Mouse (Mus musculus) T-cell, adult 66 days (primary cell): ENCODE data around the gene Vmn1r38. TPM values are rescaled to one million over a fixed set of nuclear protein-coding genes. Genes with fewer than 3 reads are reported as not detected.

Experiments
- total RNA-seq, 2 experiments: library from RNA; stranded (reverse); gene quantifications; 3 replicates in 1 of 2; 4 replicates in 1 of 2; pipeline ENCODE4 v1.2.4; 2023

Vmn1r38 gene
- not detected for total RNA-seq

GRCm38 (mm10) chr6:66782527-66782926 lies at the start of gene Vmn1r38:
TSS of gene Vmn1r38 (minus strand) at chr6:66782627.

GRCm38 (mm10) chr6:66810509-66810908 lies 28.1 kb upstream of the Vmn1r38 start, which contains the start of gene Vmn1r39:
TSS of gene Vmn1r39 (minus strand) at chr6:66810609.

DNA sequence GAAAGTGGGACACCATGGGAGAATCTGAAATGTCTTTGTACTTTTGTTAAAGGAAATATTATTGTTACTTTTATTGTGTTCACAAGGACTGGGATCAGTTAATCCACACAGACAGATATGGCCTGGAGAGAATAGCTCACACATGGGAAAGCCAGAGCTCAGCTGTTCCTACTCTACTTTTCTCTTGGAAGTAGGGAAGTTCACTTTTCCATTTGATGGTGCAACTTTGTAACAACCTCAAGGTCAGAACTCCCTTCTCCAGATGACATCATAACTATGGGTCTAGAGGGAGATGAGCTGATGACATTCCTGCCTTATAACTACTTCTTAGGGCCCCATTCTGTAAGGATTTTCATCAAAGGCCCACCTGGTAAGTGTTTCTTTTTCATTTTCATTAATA lies 53.3 kb downstream of the Vmn1r38 start, which contains the start of gene Vmn1r37:
Gene Vmn1r37 (plus strand): TSS at position 301 of the 400 bp plus-strand sequence.

Other genes starting within 250 kb of the Vmn1r38 start
- 10 to 100 TPM; 14.4 to 17.5 TPM for gene Mad2l1, start 247.2 kb downstream of the Vmn1r38 start, total RNA-seq
- gene Vmn1r32, start 222.5 kb downstream of the Vmn1r38 start, total RNA-seq, result not detected
- gene Vmn1r33, start 164.3 kb downstream of the Vmn1r38 start, total RNA-seq, result not detected
- not detected for gene Vmn1r34, start 138.7 kb downstream of the Vmn1r38 start, total RNA-seq
- gene Vmn1r35, start 96.7 kb downstream of the Vmn1r38 start, total RNA-seq, result not detected
- gene Vmn1r36, start 63.5 kb downstream of the Vmn1r38 start, total RNA-seq, result not detected
- gene Vmn1r37, start 53.2 kb downstream of the Vmn1r38 start, total RNA-seq, result not detected
- not detected for gene Vmn1r39, start 28.0 kb upstream of the Vmn1r38 start, total RNA-seq
- gene Gng12, start 113.8 kb upstream of the Vmn1r38 start, total RNA-seq, result 10 to 100 TPM; 12.5 to 13.6 TPM